Mouse (Mus musculus): ENCODE results near the gene Tspyl4. TPM values are rescaled to one million over a fixed set of nuclear protein-coding genes. Genes with fewer than 3 reads are reported as not detected.
A peak's percentile ranks its signal among the peaks of the same experiment; 100 is the strongest.

The Tspyl4 gene
- polyA plus RNA-seq, 1 experiment = 13.0 TPM

DNA sequence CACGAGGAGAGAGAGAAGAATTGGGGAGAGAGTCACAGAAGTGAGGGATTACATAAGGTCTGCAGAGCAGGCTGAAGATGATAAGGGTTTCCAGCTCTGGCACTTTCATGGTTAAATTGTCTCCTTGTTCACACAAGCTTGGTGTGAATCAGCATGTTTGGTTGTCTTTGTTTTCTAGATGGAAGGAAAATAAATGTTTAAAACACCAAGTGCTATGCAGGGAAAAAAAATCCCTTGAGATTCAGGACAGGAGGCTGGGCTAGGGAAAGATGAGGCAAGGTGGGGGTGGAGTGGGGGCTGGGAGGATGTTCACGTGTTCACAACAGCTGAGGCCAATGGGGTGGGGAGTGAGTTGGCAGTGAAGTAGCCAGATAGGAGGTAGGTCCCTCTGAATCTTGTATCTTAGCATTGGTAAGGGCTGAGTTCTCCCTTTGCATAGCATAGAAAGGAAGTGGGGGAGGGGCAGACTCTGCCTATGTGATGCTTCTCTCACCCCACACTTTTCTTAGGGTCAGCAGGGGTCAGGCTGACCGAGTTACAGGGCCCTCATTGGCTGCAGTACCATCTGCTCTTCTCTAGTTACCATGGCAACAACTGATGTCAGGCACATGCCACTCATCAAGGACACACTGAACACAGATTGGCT lies 19.5 kb downstream of the Tspyl4 start:
- Histone ChIP-seq H3K4me1 (ENCODE audit: control insufficient read depth, insufficient read depth, low read length) (no peaks in the 10 kb centered on the region; the same call in 1 of the 2 replicates), H3K4me3 (replicated peaks; ENCODE audit: extremely low read depth, low read depth, low read length) (no peak overlapping the region)
- TF ChIP-seq CTCF (IDR thresholded peaks at IDR 0.05; ENCODE audit: insufficient read depth, low read length) (no peak), POLR2A (IDR thresholded peaks at IDR 0.05; ENCODE audit: borderline replicate concordance, extremely low read depth, low read depth, low read length) (no peak)
- WGBS = 16% methylated on average over 3 of the region's 3 CpGs
- no peak for DNase-seq

DNA sequence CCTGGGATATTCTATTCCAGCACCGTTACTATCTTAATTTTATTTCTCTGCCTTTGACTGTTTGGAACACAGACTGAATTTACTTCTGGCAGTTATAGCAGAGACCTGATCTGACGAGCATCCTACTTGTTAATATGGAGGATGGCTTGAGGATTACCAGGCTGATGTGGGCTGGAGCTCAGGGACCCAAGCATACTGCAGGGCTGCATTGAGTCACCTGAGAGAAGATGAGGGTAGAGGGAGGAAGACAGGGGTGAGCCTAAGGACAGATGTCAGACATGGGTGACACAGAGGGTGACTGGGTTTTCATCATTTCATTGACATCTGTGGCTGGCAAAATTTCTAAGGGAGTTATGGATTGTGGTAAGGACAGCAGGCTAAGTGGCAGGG lies 20.0 kb downstream of the Tspyl4 start:
- TF ChIP-seq CTCF (IDR thresholded peaks at IDR 0.05; ENCODE audit: insufficient read depth, low read length) = no peak
- TF ChIP-seq POLR2A (IDR thresholded peaks at IDR 0.05; ENCODE audit: borderline replicate concordance, extremely low read depth, low read depth, low read length) = no peak
- H3K4me3 ChIP-seq (replicated peaks; ENCODE audit: extremely low read depth, low read depth, low read length) = no peak overlapping the region
- no peak for DNase-seq
- H3K4me1 ChIP-seq (ENCODE audit: control insufficient read depth, insufficient read depth, low read length) = no peaks in the 10 kb centered on the region; the same call in 1 of the 2 replicates
- WGBS = 65% methylated on average over 2 of the region's 2 CpGs

DNA sequence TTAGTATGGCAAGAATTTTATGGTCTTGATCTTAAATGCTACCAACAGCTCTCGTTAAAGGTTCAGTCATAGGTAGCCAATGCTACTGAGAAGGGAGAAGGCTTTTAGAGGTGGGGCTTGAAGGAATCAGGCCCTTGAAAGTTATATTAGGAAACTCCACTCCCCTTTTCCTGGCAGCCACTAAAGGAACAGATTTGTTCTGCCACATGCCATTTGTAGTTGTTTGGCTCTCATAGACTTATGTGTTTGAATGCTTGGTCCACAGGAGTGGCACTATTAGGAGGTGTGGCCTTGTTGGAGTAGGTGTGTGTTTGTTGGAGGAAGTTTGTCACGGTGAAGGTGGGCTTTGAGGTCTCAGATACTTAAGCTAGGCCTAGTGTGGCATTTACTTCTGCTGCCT lies 23.6 kb downstream of the Tspyl4 start:
- TF ChIP-seq POLR2A (IDR thresholded peaks at IDR 0.05; ENCODE audit: borderline replicate concordance, extremely low read depth, low read depth, low read length) = no peak
- WGBS = 55% methylated on average over 2 of the region's 2 CpGs
- no peak for DNase-seq
- Histone ChIP-seq H3K4me1 (ENCODE audit: control insufficient read depth, insufficient read depth, low read length) (no peaks in the 10 kb centered on the region; the same call in 1 of the 2 replicates), H3K4me3 (replicated peaks; ENCODE audit: extremely low read depth, low read depth, low read length) (no peak overlapping the region)

DNA sequence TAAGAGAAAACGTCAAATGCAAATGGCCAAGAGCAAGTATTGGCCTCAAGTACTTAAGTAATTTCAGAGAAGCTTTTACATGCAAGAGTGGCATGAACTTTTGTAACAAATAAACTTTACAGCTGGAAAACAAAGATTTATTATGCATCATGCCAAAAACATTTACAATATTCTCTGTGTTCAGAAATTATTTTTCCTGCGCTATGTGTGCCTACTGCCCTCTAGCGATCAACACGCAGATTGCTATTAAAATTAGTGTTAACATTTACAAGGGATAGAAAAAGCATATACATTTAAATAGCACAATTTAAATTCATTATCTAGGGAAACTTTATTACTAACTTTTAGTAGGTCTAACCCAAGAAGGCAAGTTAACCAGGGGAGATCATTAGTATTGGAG lies 29.5 kb downstream of the Tspyl4 start:
- H3K4me3 ChIP-seq (replicated peaks; ENCODE audit: extremely low read depth, low read depth, low read length) = no peak overlapping the region
- H3K4me1 ChIP-seq (ENCODE audit: control insufficient read depth, insufficient read depth, low read length) = no peaks in the 10 kb centered on the region
- WGBS = 20% methylated on average over 4 of the region's 4 CpGs
- TF ChIP-seq CTCF (IDR thresholded peaks at IDR 0.05; ENCODE audit: insufficient read depth, low read length) = peak; percentile 52; the same call in 1 of the 2 replicates
- no peak for TF ChIP-seq POLR2A (IDR thresholded peaks at IDR 0.05; ENCODE audit: borderline replicate concordance, extremely low read depth, low read depth, low read length)
- no peak for DNase-seq

DNA sequence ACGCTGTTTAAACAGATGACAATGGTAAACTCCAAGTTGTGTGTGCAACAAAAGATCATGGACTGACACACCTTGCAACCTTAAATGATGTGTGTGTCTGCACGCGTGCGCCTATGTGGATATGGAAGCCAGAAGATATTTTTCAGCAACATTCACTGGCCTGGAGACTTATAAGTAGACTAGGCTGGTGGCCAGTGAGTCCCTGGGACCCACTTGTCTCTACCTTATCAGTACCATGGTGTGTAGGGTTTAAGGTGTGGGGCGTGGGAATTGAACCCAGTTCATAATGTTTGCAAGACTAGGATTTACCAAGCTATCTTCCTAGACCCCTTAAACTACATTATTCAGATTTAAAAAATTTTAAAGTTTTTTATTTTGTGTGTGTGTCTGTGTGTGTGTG lies 29.9 kb downstream of the Tspyl4 start:
- Histone ChIP-seq H3K4me3 (replicated peaks; ENCODE audit: extremely low read depth, low read depth, low read length) (no peak overlapping the region), H3K4me1 (ENCODE audit: control insufficient read depth, insufficient read depth, low read length) (no peaks in the 10 kb centered on the region)
- no peak for DNase-seq
- TF ChIP-seq CTCF (IDR thresholded peaks at IDR 0.05; ENCODE audit: insufficient read depth, low read length) (no peak), POLR2A (IDR thresholded peaks at IDR 0.05; ENCODE audit: borderline replicate concordance, extremely low read depth, low read depth, low read length) (no peak)
- 69% methylated on average over 5 of the region's 5 CpGs for WGBS

DNA sequence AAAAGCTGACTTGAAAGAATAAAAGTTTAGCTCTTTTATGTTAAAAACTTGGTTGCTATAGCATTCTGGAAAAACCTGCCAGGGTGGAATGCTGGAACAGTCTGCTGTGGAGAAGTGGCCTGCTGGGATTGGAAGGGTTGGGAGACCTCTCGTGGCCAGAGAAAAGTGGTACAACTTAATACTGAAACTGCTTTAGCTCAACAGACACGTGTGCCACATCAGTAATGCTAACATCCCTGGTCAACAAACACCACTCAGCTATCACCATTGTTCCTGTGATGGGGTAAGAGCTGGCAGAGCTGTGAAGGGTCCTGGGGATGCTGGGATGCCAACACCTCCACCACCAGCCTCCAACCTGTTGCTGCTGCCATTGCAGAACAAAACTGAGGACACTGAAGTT lies 31.1 kb downstream of the Tspyl4 start:
- DNase-seq = peak; percentile 21
- TF ChIP-seq CTCF (IDR thresholded peaks at IDR 0.05; ENCODE audit: insufficient read depth, low read length) (peak; percentile 75), POLR2A (IDR thresholded peaks at IDR 0.05; ENCODE audit: borderline replicate concordance, extremely low read depth, low read depth, low read length) (no peak)
- 7% methylated on average over 2 of the region's 2 CpGs for WGBS
- H3K4me1 ChIP-seq (ENCODE audit: control insufficient read depth, insufficient read depth, low read length) = no peaks in the 10 kb centered on the region
- no peak overlapping the region for H3K4me3 ChIP-seq (replicated peaks; ENCODE audit: extremely low read depth, low read depth, low read length)

DNA sequence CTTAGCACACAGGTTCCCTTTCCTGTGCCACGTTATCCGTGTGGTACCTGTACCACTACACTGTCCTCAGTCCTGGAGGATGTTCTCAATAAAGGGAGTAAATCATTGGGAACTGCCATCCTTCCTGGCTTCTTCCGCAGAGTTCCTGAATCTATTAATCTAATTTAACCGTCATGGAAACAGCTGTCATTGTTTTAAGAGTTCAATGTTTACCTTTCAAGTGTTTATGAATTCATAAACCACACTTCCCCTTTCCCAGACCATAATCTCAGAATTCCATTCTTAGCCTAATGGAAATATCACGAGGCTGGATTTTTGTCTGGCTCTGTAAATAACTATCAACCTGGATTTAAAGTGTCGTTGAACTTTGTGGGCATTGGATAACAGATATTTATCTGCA lies 43.8 kb downstream of the Tspyl4 start:
- H3K4me3 ChIP-seq (replicated peaks; ENCODE audit: extremely low read depth, low read depth, low read length) = no peak overlapping the region
- peaks cover 2% of the 10 kb centered on the region for H3K4me1 ChIP-seq (ENCODE audit: control insufficient read depth, insufficient read depth, low read length)
- DNase-seq = no peak
- TF ChIP-seq POLR2A (IDR thresholded peaks at IDR 0.05; ENCODE audit: borderline replicate concordance, extremely low read depth, low read depth, low read length) = no peak
- TF ChIP-seq CTCF (IDR thresholded peaks at IDR 0.05; ENCODE audit: insufficient read depth, low read length) = no peak
- WGBS = 46% methylated on average over 6 of the region's 6 CpGs

DNA sequence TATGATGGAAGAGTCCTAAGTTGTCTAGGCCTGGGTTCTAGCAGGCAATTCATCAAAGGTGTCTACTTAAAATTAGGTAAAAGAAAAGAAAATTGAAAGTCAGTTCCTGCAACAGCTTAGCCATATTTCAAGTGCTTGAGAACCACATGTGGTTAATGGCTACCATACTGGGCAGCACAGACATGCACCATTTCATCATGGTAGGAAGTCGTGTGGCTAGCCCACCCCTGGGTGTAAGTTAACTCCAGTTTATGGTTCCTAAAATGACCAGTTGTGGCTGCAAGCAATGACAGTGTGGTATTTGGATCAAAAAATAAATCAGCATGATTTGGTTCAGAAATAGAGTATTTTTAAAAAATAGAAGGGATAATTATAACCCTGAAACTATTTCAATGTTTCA lies 44.6 kb downstream of the Tspyl4 start:
- 86% methylated on average over 1 of the region's 1 CpGs for WGBS

More for the DNA sequence above, 44.6 kb downstream of the Tspyl4 start:
- no peak for DNase-seq
- Histone ChIP-seq H3K4me3 (replicated peaks; ENCODE audit: extremely low read depth, low read depth, low read length) (no peak overlapping the region), H3K4me1 (ENCODE audit: control insufficient read depth, insufficient read depth, low read length) (peaks cover 2% of the 10 kb centered on the region)
- TF ChIP-seq CTCF (IDR thresholded peaks at IDR 0.05; ENCODE audit: insufficient read depth, low read length) (no peak), POLR2A (IDR thresholded peaks at IDR 0.05; ENCODE audit: borderline replicate concordance, extremely low read depth, low read depth, low read length) (no peak)

Other genes starting within 250 kb of the Tspyl4 start
- 0.49 and 1.2 TPM in 2 replicates for gene Calhm5, start 200.9 kb upstream of the Tspyl4 start, polyA plus RNA-seq (2012; rRNA removed)
- gene Calhm6, start 169.5 kb upstream of the Tspyl4 start, polyA plus RNA-seq (2012; rRNA removed) = 2.3 and 2.4 TPM in 2 replicates
- 12.4 and 16.2 TPM in 2 replicates for gene Dse, start 89.7 kb upstream of the Tspyl4 start, polyA plus RNA-seq (2012; rRNA removed)
- 26.3 and 33.6 TPM in 2 replicates for gene Tspyl1, start 15.3 kb upstream of the Tspyl4 start, polyA plus RNA-seq (2012; rRNA removed)
- gene Col10a1, start 92.5 kb downstream of the Tspyl4 start, polyA plus RNA-seq (2012; rRNA removed) = 0.05 and 0.83 TPM in 2 replicates
- 6.5 and 6.6 TPM in 2 replicates for gene Nt5dc1, start 121.1 kb downstream of the Tspyl4 start, polyA plus RNA-seq (2012; rRNA removed)
- gene Frk, start 186.0 kb downstream of the Tspyl4 start, polyA plus RNA-seq (2012; rRNA removed) = 0.80 and 1.5 TPM in 2 replicates

Measured in lung, adult 2 months (tissue).